Mouse (Mus musculus) ES-E14 (cell line): Measurements from ENCODE around the gene Aldh16a1. TPM values are rescaled to one million over a fixed set of nuclear protein-coding genes. Genes with fewer than 3 reads are reported as not detected.
A peak's percentile ranks its signal among the peaks of the same experiment; 100 is the strongest.

Experiments used
- DNase-seq: peaks from one replicate; pipeline ENCODE4 v3.0.0-alpha.2; 2013; ENCODE audit warnings: low read depth, low spot score
- H3K27ac ChIP-seq: 2 replicates; pipeline ENCODE4 v1.5.1; 2012; ENCODE audit warnings: low read depth, mild to moderate bottlenecking, low read length, moderate library complexity, mixed read lengths; ENCODE audit not compliant: poor library complexity, insufficient read depth, severe bottlenecking
- H3K36me3 ChIP-seq: 2 replicates; pipeline ENCODE4 v1.6.1; 2012; ENCODE audit warnings: mild to moderate bottlenecking, low read length, moderate library complexity, mixed read lengths; ENCODE audit not compliant: control insufficient read depth, poor library complexity, insufficient read depth, severe bottlenecking
- H3K4me1 ChIP-seq, 2 experiments: fragments of 150-350 bp in 1 of 2; sonication (generic) in 1 of 2; 2 replicates each; pipeline ENCODE4 v1.6.1; 2012; ENCODE audit warnings: low read length in 2 of 2, mild to moderate bottlenecking in 1 of 2, mixed read lengths in 1 of 2; ENCODE audit not compliant: control insufficient read depth in 2 of 2, insufficient read depth in 2 of 2, poor library complexity in 1 of 2
- H3K4me3 ChIP-seq, 2 experiments: fragments of 150-350 bp in 1 of 2; sonication (generic) in 1 of 2; 2 replicates each; pipeline ENCODE4 v1.5.1; 2012; ENCODE audit warnings: low read length in 2 of 2, low read depth in 1 of 2, mild to moderate bottlenecking in 1 of 2, mixed read lengths in 1 of 2; ENCODE audit not compliant: insufficient read depth in 1 of 2, poor library complexity in 1 of 2, severe bottlenecking in 1 of 2
- H3K9ac ChIP-seq: 2 replicates; pipeline ENCODE4 v1.6.1; 2012; ENCODE audit warnings: low read depth, mild to moderate bottlenecking, low read length, mixed read lengths; ENCODE audit not compliant: poor library complexity, insufficient read depth, severe bottlenecking
- H3K9me3 ChIP-seq: fragments of 150-350 bp; sonication (generic); 2 replicates; pipeline ENCODE4 v1.6.1; 2012; ENCODE audit warnings: low read depth, mild to moderate bottlenecking, low read length; ENCODE audit not compliant: control insufficient read depth, insufficient read depth
- CHD2 ChIP-seq: IDR thresholded peaks from 2 replicates; pipeline ENCODE4 v1.6.1; 2014; ENCODE audit warnings: mild to moderate bottlenecking, low read depth, low read length, inconsistent platforms
- HCFC1 ChIP-seq: IDR thresholded peaks from 2 replicates; pipeline ENCODE4 v1.6.1; 2012; ENCODE audit warnings: low read length, inconsistent platforms, borderline replicate concordance; ENCODE audit not compliant: insufficient read depth
- MAFK ChIP-seq: IDR thresholded peaks from 2 replicates; pipeline ENCODE4 v1.6.1; 2014; ENCODE audit warnings: mild to moderate bottlenecking, low read depth, low read length, inconsistent platforms; ENCODE audit not compliant: insufficient read depth
- ZC3H11A ChIP-seq: IDR thresholded peaks from 2 replicates; pipeline ENCODE4 v1.6.1; 2012; ENCODE audit warnings: low read depth, mild to moderate bottlenecking, inconsistent platforms, low read length, borderline replicate concordance
- ZNF384 ChIP-seq: IDR thresholded peaks from 2 replicates; pipeline ENCODE4 v1.6.1; 2012; ENCODE audit warnings: low read depth, low read length, inconsistent platforms
- in situ Hi-C, 2 experiments: fragments of 600-800 bp; cut with MboI; formaldehyde crosslinking; loops; one replicate each; pipeline ENCODE4 v1.15.1; 2025; ENCODE audit warnings: low sequenced_read_pairs in 2 of 2, inconsistent platforms in 1 of 2; ENCODE audit not compliant: unreplicated experiment in 2 of 2
- total RNA-seq: library from RNA; depleted of rRNA; stranded (reverse); fragments of 300-350 nt; gene quantifications from 2 replicates; pipeline ENCODE4 v1.2.3, GENCODE M21; 2012

Gene Aldh16a1
- total RNA-seq, 1 experiment: 108 TPM

- in situ Hi-C loops: no loop called here
- Histone ChIP-seq H3K9me3 (no peaks in the 10 kb centered on the region), H3K4me1 (peaks cover 0 to 14% of the 10 kb centered on the region in 2 experiments; a peak in 1 of 4 replicates), H3K27ac (peak overlapping the region; percentile 72), H3K36me3 (peaks cover 32% of the 10 kb centered on the region), H3K4me3 (peak overlapping the region; percentile 70 to 80), H3K9ac (peak overlapping the region; percentile 90)
- TF ChIP-seq CHD2: no peak
- TF ChIP-seq ZNF384: no peak
- TF ChIP-seq HCFC1: no peak
- TF ChIP-seq ZC3H11A: no peak
- TF ChIP-seq MAFK: no peak
- no peak for DNase-seq
Observed at GRCm38 (mm10) chr7:45129318-45129717, 25.1 kb downstream of the Aldh16a1 start.

DNA sequence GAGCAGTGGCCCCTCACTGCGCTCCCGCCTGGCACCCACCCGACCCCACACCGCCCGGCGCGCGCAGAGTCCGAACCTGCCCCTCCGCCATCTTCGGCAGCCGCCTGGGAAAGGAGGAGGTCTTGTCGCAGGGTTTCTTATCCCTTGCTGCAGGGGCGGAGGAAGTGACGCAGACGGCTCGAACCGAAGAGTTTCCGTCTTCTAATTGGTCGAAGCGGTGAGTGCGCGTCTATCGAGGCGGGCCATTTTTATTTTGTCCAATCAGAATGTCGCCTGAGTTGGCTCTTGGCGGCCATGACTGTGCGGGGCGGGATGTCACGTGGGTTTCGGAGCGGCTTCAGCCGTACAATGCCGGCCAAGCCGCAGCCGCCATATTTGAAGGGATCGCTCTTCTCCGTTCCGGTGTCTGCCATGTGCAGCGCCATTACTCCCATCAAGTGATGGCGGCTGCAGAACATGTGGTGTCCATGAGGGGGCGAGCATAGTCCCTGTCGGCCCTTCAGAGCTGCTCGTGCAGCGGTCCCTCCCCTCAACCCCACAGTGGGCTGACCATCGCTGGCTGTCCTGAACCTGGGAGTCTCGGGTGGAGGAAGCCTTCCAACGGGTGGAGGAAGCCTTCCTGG lies 25.6 kb downstream of the Aldh16a1 start, which contains the start of gene Rpl13a:
Gene Rpl13a (minus strand): TSS at position 138 of the 623 bp plus-strand sequence.
- Histone ChIP-seq H3K4me1 (peaks cover 0 to 11% of the 10 kb centered on the region in 2 experiments; a peak in 1 of 4 replicates), H3K36me3 (peaks cover 33% of the 10 kb centered on the region), H3K9ac (peak within 1 kb of the TSS; percentile 100), H3K4me3 (peak within 1 kb of the TSS; percentile 80 to 99), H3K9me3 (no peaks in the 10 kb centered on the region), H3K27ac (peak within 1 kb of the TSS; percentile 96)
- peak; percentile 99 for DNase-seq
- in situ Hi-C loops: no loop called here
- TF ChIP-seq ZNF384 (no peak), HCFC1 (peak; percentile 80), MAFK (0 out of 2 replicates have a peak, but pooled peaks have one; percentile 6), CHD2 (peak; percentile 80), ZC3H11A (no peak)

DNA sequence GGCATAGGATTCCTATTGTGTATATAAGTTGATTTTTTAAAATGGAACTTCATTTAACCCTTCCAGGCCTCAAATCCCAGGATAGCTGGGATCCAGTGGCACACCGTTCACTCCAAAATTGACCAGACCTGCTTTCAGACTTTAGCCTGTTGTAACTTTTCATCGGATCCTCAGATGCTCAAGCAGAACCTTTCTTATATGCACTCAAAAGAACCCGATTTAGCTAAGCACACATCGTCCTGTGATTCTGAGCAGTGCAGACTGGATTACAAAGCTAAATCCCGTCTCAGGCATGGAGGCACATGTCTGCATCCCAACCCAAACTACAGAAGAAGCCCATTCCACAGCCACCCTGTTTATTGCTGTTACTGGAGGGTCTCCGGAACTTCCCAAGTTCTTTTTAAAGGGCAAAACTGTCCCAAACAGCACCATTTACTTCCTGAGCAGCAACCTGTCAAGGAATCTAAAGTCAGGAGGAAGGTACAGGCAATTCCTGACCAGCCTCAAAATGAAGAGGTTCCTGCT lies 26.6 kb downstream of the Aldh16a1 start:
- in situ Hi-C loops: no loop called here
- no peak for TF ChIP-seq MAFK
- TF ChIP-seq CHD2: no peak
- TF ChIP-seq HCFC1: 0 out of 2 replicates have a peak, but pooled peaks have one; percentile 43

DNA sequence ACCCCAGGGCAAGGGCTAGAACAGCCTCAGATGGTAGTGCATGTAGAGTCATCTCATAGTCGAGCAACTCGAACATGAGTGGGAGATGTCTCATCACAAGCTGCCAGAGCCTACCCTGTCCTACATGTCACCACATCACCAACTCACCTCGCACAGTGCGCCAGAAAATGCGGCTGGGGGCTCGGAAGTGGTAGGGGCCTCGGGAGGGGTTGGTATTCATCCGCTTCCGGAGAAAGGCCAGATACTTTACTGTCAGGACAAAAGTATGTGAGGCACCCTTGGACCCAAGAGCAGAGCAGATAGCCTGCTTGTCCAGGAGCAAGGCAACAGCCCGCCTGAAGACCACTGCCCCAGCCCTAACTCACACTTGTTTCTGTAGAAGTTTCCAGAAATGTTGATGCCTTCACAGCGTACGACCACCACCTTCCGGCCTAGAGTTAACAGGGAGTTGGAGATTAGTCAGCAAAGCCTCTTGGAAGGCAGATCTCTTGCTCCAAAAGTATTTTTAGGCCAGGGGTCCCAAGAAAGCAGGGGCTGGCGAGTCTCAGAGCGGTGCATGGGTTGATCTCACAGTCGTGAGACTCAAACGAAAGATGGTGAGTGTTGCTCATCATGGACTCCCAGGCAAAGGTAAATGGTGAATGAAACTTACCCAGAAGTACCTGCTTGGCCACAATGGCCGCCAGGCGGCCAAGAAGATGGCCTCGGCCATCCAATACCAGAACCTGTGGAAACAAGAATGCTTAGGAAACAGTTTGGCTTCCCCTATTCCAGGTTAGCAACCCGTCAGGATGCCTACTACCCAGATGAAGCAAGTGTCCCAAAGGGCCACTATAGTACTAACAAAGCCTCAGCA lies 27.3 kb downstream of the Aldh16a1 start:
- peak overlapping the region; percentile 100 for H3K9ac ChIP-seq
- H3K4me1 ChIP-seq: peaks cover 0 to 11% of the 10 kb centered on the region in 2 experiments; a peak in 1 of 4 replicates
- peaks cover 49% of the 10 kb centered on the region for H3K36me3 ChIP-seq
- in situ Hi-C loops: no loop called here
- H3K27ac ChIP-seq: peak overlapping the region; percentile 96
- H3K9me3 ChIP-seq: no peaks in the 10 kb centered on the region
- peak overlapping the region; percentile 80 to 99 for H3K4me3 ChIP-seq
- no peak for TF ChIP-seq CHD2
- no peak for TF ChIP-seq ZNF384
- no peak for TF ChIP-seq MAFK
- no peak for TF ChIP-seq ZC3H11A
- DNase-seq: no peak

More for the DNA sequence above, 26.6 kb downstream of the Aldh16a1 start:
- peaks cover 0 to 13% of the 10 kb centered on the region in 2 experiments; a peak in 1 of 4 replicates for H3K4me1 ChIP-seq
- peak overlapping the region; percentile 80 to 99 for H3K4me3 ChIP-seq
- H3K36me3 ChIP-seq: peaks cover 42% of the 10 kb centered on the region
- no peaks in the 10 kb centered on the region for H3K9me3 ChIP-seq
- peak overlapping the region; percentile 100 for H3K9ac ChIP-seq
- no peak for DNase-seq
- peak overlapping the region; percentile 96 for H3K27ac ChIP-seq
